Mouse (Mus musculus) brown adipose tissue, adult 24 weeks (tissue): ENCODE measurements at regions not wholly inside any gene's neighbourhood (a gene's known extent, or its start where the extent isn't known, plus 50 kb on each side); places are given as distances from the start of the nearest gene placed in this dataset.

Experiments
- H3K27ac ChIP-seq: fragments of 200-500 bp; replicated peaks from 2 replicates; pipeline ENCODE4 v1.5.1; 2012; ENCODE audit warnings: low read depth, mild to moderate bottlenecking, low read length
- H3K4me1 ChIP-seq: fragments of 200-500 bp; 2 replicates; pipeline ENCODE4 v1.6.1; 2012; ENCODE audit warnings: low read length, mixed read lengths; ENCODE audit not compliant: control insufficient read depth, insufficient read depth, insufficient read length
- H3K4me3 ChIP-seq: fragments of 200-500 bp; 2 replicates; pipeline ENCODE4 v1.5.1; 2012; ENCODE audit warnings: low read depth, mild to moderate bottlenecking, low read length, moderate library complexity; ENCODE audit not compliant: insufficient read depth

GRCm38 (mm10) chr2:174922208-174922607, 87.8 kb upstream of the Gm14444 start:
- Histone ChIP-seq H3K4me1 (no peaks in the 10 kb centered on the region), H3K27ac (no peak overlapping the region), H3K4me3 (no peak overlapping the region)

GRCm38 (mm10) chr2:174929718-174930117, 80.3 kb upstream of the Gm14444 start:
- no peak overlapping the region for H3K27ac ChIP-seq
- no peak overlapping the region for H3K4me3 ChIP-seq
- no peaks in the 10 kb centered on the region for H3K4me1 ChIP-seq

- Histone ChIP-seq H3K27ac (no peak overlapping the region), H3K4me1 (no peaks in the 10 kb centered on the region)
These were observed 77.7 kb upstream of the Gm14444 start for GRCm38 (mm10) chr2:174932137-174933012.

GRCm38 (mm10) chr2:174933013-174933353, 77.1 kb upstream of the Gm14444 start:
- H3K4me3 ChIP-seq, result no peak overlapping the region
- no peaks in the 10 kb centered on the region for H3K4me1 ChIP-seq
- H3K27ac ChIP-seq, result no peak overlapping the region

More at GRCm38 (mm10) chr2:174932137-174933012, 77.7 kb upstream of the Gm14444 start:
- H3K4me3 ChIP-seq, result no peak overlapping the region

GRCm38 (mm10) chr2:174936665-174937064, 73.4 kb upstream of the Gm14444 start:
- Histone ChIP-seq H3K4me1 (no peaks in the 10 kb centered on the region), H3K27ac (no peak overlapping the region), H3K4me3 (no peak overlapping the region)

GRCm38 (mm10) chr2:174937930-174938329, 72.1 kb upstream of the Gm14444 start:
- Histone ChIP-seq H3K27ac (no peak overlapping the region), H3K4me1 (no peaks in the 10 kb centered on the region), H3K4me3 (no peak overlapping the region)

GRCm38 (mm10) chr2:174942221-174942620, 67.8 kb upstream of the Gm14444 start:
- H3K27ac ChIP-seq, result no peak overlapping the region
- H3K4me1 ChIP-seq, result no peaks in the 10 kb centered on the region
- H3K4me3 ChIP-seq, result no peak overlapping the region

- Histone ChIP-seq H3K4me3 (no peak overlapping the region), H3K4me1 (no peaks in the 10 kb centered on the region), H3K27ac (no peak overlapping the region)
These were observed 61.9 kb upstream of the Gm14444 start for GRCm38 (mm10) chr2:174948106-174948505.
